Mouse (Mus musculus): ENCODE data around the gene Mfsd4a. TPM values are rescaled to one million over a fixed set of nuclear protein-coding genes. Genes with fewer than 3 reads are reported as not detected.

Gene Mfsd4a
- polyA plus RNA-seq, 1 experiment from 2014 or later: 19.7 TPM

- H3K27me3 ChIP-seq (ENCODE audit: control insufficient read depth, insufficient read depth, low read length): no peaks in the 10 kb centered on the region
- no peak for ATAC-seq (ENCODE audit: low FRiP score, low TSS enrichment)
- no peaks in the 10 kb centered on the region for H3K36me3 ChIP-seq (ENCODE audit: control insufficient read depth, insufficient read depth, low read length)
- no peaks in the 10 kb centered on the region for H3K9me3 ChIP-seq (ENCODE audit: control insufficient read depth, low read length)
- peaks cover 34% of the 10 kb centered on the region for H3K4me1 ChIP-seq (ENCODE audit: control insufficient read depth, insufficient read depth, low read length)
- H3K27ac ChIP-seq (ENCODE audit: low read depth, low read length): no peak overlapping the region; the same call in 1 of the 2 replicates
- 72% methylated on average over 6 of the region's 6 CpGs for WGBS
- no peak overlapping the region for H3K4me2 ChIP-seq (replicated peaks; ENCODE audit: low read depth, low read length)
- no peak overlapping the region for H3K9ac ChIP-seq (ENCODE audit: low read depth, low read length)
- no peak overlapping the region for H3K4me3 ChIP-seq (ENCODE audit: low read length)
These were observed 93.9 kb downstream of the Mfsd4a start for GRCm38 (mm10) chr1:131973991-131974390.

Other genes with a start within 250 kb of the Mfsd4a start
- gene Slc41a1, start 240.6 kb downstream of the Mfsd4a start, polyA plus RNA-seq (2014; fragmentation: Nextera tagmentation; extraction: Ambion mirVana): 10.7 and 11.2 TPM in 2 replicates
- gene Rab29, start 200.8 kb downstream of the Mfsd4a start, polyA plus RNA-seq (2014; fragmentation: Nextera tagmentation; extraction: Ambion mirVana): 15.4 and 17.2 TPM in 2 replicates
- gene Nucks1, start 157.5 kb downstream of the Mfsd4a start, polyA plus RNA-seq (2014; fragmentation: Nextera tagmentation; extraction: Ambion mirVana): 67.3 and 95.9 TPM in 2 replicates
- 5.1 and 7.3 TPM in 2 replicates for gene Slc45a3, start 105.1 kb downstream of the Mfsd4a start, polyA plus RNA-seq (2014; fragmentation: Nextera tagmentation; extraction: Ambion mirVana)
- gene Elk4, start 60.5 kb downstream of the Mfsd4a start, polyA plus RNA-seq (2014; fragmentation: Nextera tagmentation; extraction: Ambion mirVana): 35.4 and 37.3 TPM in 2 replicates
- gene Cdk18, start 71.6 kb upstream of the Mfsd4a start, polyA plus RNA-seq (2014; fragmentation: Nextera tagmentation; extraction: Ambion mirVana): 6.3 and 6.5 TPM in 2 replicates
- 0.37 TPM in 1 of 2 replicates, not detected in the other for gene Lemd1, start 123.4 kb upstream of the Mfsd4a start, polyA plus RNA-seq (2014; fragmentation: Nextera tagmentation; extraction: Ambion mirVana)
- 0.05 and 0.09 TPM in 2 replicates for gene AC124108.1, start 123.4 kb upstream of the Mfsd4a start, polyA plus RNA-seq (2014; fragmentation: Nextera tagmentation; extraction: Ambion mirVana)
- gene Gm10188, start 161.7 kb upstream of the Mfsd4a start, polyA plus RNA-seq (2014; fragmentation: Nextera tagmentation; extraction: Ambion mirVana): not detected in 2 replicates
- 1.3 and 1.4 TPM in 2 replicates for gene Klhdc8a, start 230.6 kb upstream of the Mfsd4a start, polyA plus RNA-seq (2014; fragmentation: Nextera tagmentation; extraction: Ambion mirVana)
- 1.4 and 2.3 TPM in 2 replicates for gene Nuak2, start 248.1 kb upstream of the Mfsd4a start, polyA plus RNA-seq (2014; fragmentation: Nextera tagmentation; extraction: Ambion mirVana)

Measured in kidney, embryonic 14.5 days (tissue).